Mouse (Mus musculus) CH12.LX (cell line): ENCODE measurements around the gene Pitpnm3. TPM values are rescaled to one million over a fixed set of nuclear protein-coding genes. Genes with fewer than 3 reads are reported as not detected.
A peak's percentile ranks its signal among the peaks of the same experiment; 100 is the strongest.

Source experiments
- DNase-seq: peaks from one replicate; pipeline ENCODE4 v3.0.0-alpha.2; 2013; ENCODE audit errors: extremely low read depth
- H3K27ac ChIP-seq: 2 replicates; pipeline ENCODE4 v1.5.1; 2012; ENCODE audit warnings: low read depth, mild to moderate bottlenecking, control low read depth, moderate library complexity; ENCODE audit not compliant: insufficient read depth
- H3K27me3 ChIP-seq: replicated peaks from 2 replicates; pipeline ENCODE3; 2012; ENCODE audit warnings: inconsistent platforms
- H3K36me3 ChIP-seq, 2 experiments: replicated peaks in 1 of 2; 2 replicates each; pipeline versions ENCODE3 to v1.6.1; 2012; ENCODE audit warnings: inconsistent platforms in 1 of 2, low read length in 1 of 2, mild to moderate bottlenecking in 1 of 2, mixed read lengths in 1 of 2, moderate library complexity in 1 of 2; ENCODE audit not compliant: control insufficient read depth in 1 of 2, insufficient read depth in 1 of 2
- H3K4me1 ChIP-seq, 2 experiments: 2 replicates each; pipeline ENCODE4 v1.6.1; 2012; ENCODE audit warnings: inconsistent platforms in 1 of 2, moderate library complexity in 1 of 2; ENCODE audit not compliant: insufficient read depth in 2 of 2, control insufficient read depth in 1 of 2
- H3K4me2 ChIP-seq: 2 replicates; pipeline ENCODE4 v1.6.1; 2012; ENCODE audit warnings: low read depth, mild to moderate bottlenecking, control low read depth; ENCODE audit not compliant: poor library complexity, insufficient read depth, severe bottlenecking
- H3K4me3 ChIP-seq, 3 experiments: fragments of 150-350 bp in 1 of 3; sonication (generic) in 1 of 3; replicated peaks in 1 of 3; 2 replicates each; pipeline versions ENCODE3 to v1.5.1; 2011 to 2012; ENCODE audit warnings: low read depth in 2 of 3, low read length in 2 of 3, mild to moderate bottlenecking in 2 of 3, moderate library complexity in 2 of 3, control low read depth in 1 of 3, improper control_type of control experiment in 1 of 3, inconsistent platforms in 1 of 3, mixed read lengths in 1 of 3; ENCODE audit not compliant: poor library complexity in 1 of 3
- H3K79me2 ChIP-seq: replicated peaks from 2 replicates; pipeline ENCODE4 v1.6.1; 2012; ENCODE audit warnings: mild to moderate bottlenecking, moderate library complexity; ENCODE audit not compliant: control insufficient read depth, poor library complexity, insufficient read depth, severe bottlenecking; ENCODE audit errors: extremely low read depth
- H3K9ac ChIP-seq: 2 replicates; pipeline ENCODE4 v1.6.1; 2012; ENCODE audit warnings: low read depth, mild to moderate bottlenecking, control low read depth, moderate library complexity; ENCODE audit not compliant: insufficient read depth
- H3K9me3 ChIP-seq: replicated peaks from 2 replicates; pipeline ENCODE3; 2012; ENCODE audit warnings: low read length, inconsistent platforms, mixed read lengths
- BHLHE40 ChIP-seq: IDR thresholded peaks from 2 replicates; pipeline ENCODE4 v1.6.1; 2011; ENCODE audit warnings: mild to moderate bottlenecking, low read depth, low read length, improper control_type of control experiment
- CHD2 ChIP-seq: IDR thresholded peaks from 2 replicates; pipeline ENCODE4 v1.6.1; 2011; ENCODE audit warnings: low read length, improper control_type of control experiment
- CTCF ChIP-seq, 2 experiments: IDR thresholded peaks in 1 of 2; conservative IDR thresholded peaks in 1 of 2; 2 replicates each; pipeline ENCODE4 v1.5.1; 2011 to 2012; ENCODE audit warnings: low read depth in 2 of 2, low read length in 2 of 2, improper control_type of control experiment in 1 of 2, inconsistent platforms in 1 of 2, mild to moderate bottlenecking in 1 of 2, moderate library complexity in 1 of 2
- ELF1 ChIP-seq: IDR thresholded peaks from 2 replicates; pipeline ENCODE4 v1.6.1; 2014; ENCODE audit warnings: low read depth, mild to moderate bottlenecking, inconsistent platforms, low read length, improper control_type of control experiment
- EP300 ChIP-seq: IDR thresholded peaks from 2 replicates; pipeline ENCODE4 v1.6.1; 2011; ENCODE audit warnings: low read length, improper control_type of control experiment
- IRF4 ChIP-seq: IDR thresholded peaks from 2 replicates; pipeline ENCODE4 v1.6.1; 2014; ENCODE audit warnings: low read depth, mild to moderate bottlenecking, inconsistent platforms, low read length, improper control_type of control experiment
- JUN ChIP-seq: IDR thresholded peaks from 2 replicates; pipeline ENCODE4 v1.6.1; 2011; ENCODE audit warnings: low read depth, mild to moderate bottlenecking, low read length, improper control_type of control experiment, moderate library complexity; ENCODE audit not compliant: insufficient read depth
- JUND ChIP-seq: conservative IDR thresholded peaks from 2 replicates; pipeline ENCODE4 v1.6.1; 2011; ENCODE audit warnings: low read depth, low read length, improper control_type of control experiment
- MAFK ChIP-seq: IDR thresholded peaks from 2 replicates; pipeline ENCODE4 v1.6.1; 2011; ENCODE audit warnings: low read length, improper control_type of control experiment; ENCODE audit not compliant: insufficient replicate concordance
- MAX ChIP-seq: IDR thresholded peaks from 2 replicates; pipeline ENCODE4 v1.6.1; 2011; ENCODE audit warnings: low read length, improper control_type of control experiment
- MAZ ChIP-seq: IDR thresholded peaks from 2 replicates; pipeline ENCODE4 v1.6.1; 2012; ENCODE audit warnings: low read depth, mild to moderate bottlenecking, inconsistent platforms, low read length, improper control_type of control experiment, moderate library complexity
- MEF2A ChIP-seq: IDR thresholded peaks from 2 replicates; pipeline ENCODE4 v1.6.1; 2014; ENCODE audit warnings: low read depth, mild to moderate bottlenecking, inconsistent platforms, low read length, improper control_type of control experiment, borderline replicate concordance
- MXI1 ChIP-seq: IDR thresholded peaks from 2 replicates; pipeline ENCODE4 v1.6.1; 2011; ENCODE audit warnings: mild to moderate bottlenecking, low read depth, low read length, improper control_type of control experiment
- MYC ChIP-seq: IDR thresholded peaks from 2 replicates; pipeline ENCODE4 v1.6.1; 2011; ENCODE audit warnings: low read depth, mild to moderate bottlenecking, improper control_type of control experiment, low read length
- NELFE ChIP-seq: IDR thresholded peaks from 2 replicates; pipeline ENCODE4 v1.6.1; 2011; ENCODE audit warnings: low read depth, low read length, improper control_type of control experiment
- NRF1 ChIP-seq: IDR thresholded peaks from 2 replicates; pipeline ENCODE4 v1.6.1; 2014; ENCODE audit warnings: low read depth, mild to moderate bottlenecking, inconsistent platforms, low read length, improper control_type of control experiment, moderate library complexity
- PAX5 ChIP-seq: IDR thresholded peaks from 2 replicates; pipeline ENCODE4 v1.6.1; 2012; ENCODE audit warnings: low read length, inconsistent platforms, mixed read lengths
- POLR2A ChIP-seq: IDR thresholded peaks from 2 replicates; pipeline ENCODE4 v1.6.1; 2011; ENCODE audit warnings: low read depth, mild to moderate bottlenecking, improper control_type of control experiment, low read length
- RAD21 ChIP-seq: IDR thresholded peaks from 2 replicates; pipeline ENCODE4 v1.6.1; 2011; ENCODE audit warnings: low read depth, mild to moderate bottlenecking, low read length, improper control_type of control experiment, moderate library complexity
- SMC3 ChIP-seq: IDR thresholded peaks from 2 replicates; pipeline ENCODE4 v1.6.1; 2011; ENCODE audit warnings: low read depth, low read length, improper control_type of control experiment
- TBP ChIP-seq: conservative IDR thresholded peaks from 2 replicates; pipeline ENCODE4 v1.6.1; 2011; ENCODE audit warnings: low read depth, low read length, improper control_type of control experiment
- TCF12 ChIP-seq: IDR thresholded peaks from 2 replicates; pipeline ENCODE4 v1.6.1; 2014; ENCODE audit warnings: low read depth, mild to moderate bottlenecking, inconsistent platforms, low read length, improper control_type of control experiment
- UBTF ChIP-seq: IDR thresholded peaks from 2 replicates; pipeline ENCODE4 v1.6.1; 2012; ENCODE audit warnings: low read depth, mild to moderate bottlenecking, inconsistent platforms, low read length, improper control_type of control experiment, moderate library complexity
- USF1 ChIP-seq: IDR thresholded peaks from 2 replicates; pipeline ENCODE4 v1.6.1; 2014; ENCODE audit warnings: low read depth, mild to moderate bottlenecking, inconsistent platforms, low read length, improper control_type of control experiment
- ZC3H11A ChIP-seq: IDR thresholded peaks from 2 replicates; pipeline ENCODE4 v1.6.1; 2012; ENCODE audit warnings: low read depth, mild to moderate bottlenecking, inconsistent platforms, low read length, improper control_type of control experiment
- ZKSCAN1 ChIP-seq: IDR thresholded peaks from 2 replicates; pipeline ENCODE4 v1.6.1; 2012; ENCODE audit warnings: low read depth, inconsistent platforms, low read length, improper control_type of control experiment, borderline replicate concordance
- ZMIZ1 ChIP-seq: IDR thresholded peaks from 2 replicates; pipeline ENCODE4 v1.6.1; 2012; ENCODE audit warnings: low read depth, mild to moderate bottlenecking, inconsistent platforms, low read length, improper control_type of control experiment
- ZNF384 ChIP-seq: IDR thresholded peaks from 2 replicates; pipeline ENCODE4 v1.6.1; 2012; ENCODE audit warnings: low read depth, low read length, improper control_type of control experiment, inconsistent platforms
- dilution Hi-C: fragments of 300-500 bp; cut with MboI; formaldehyde crosslinking; loops from 2 replicates; pipeline ENCODE4 v1.14.3; 2020; ENCODE audit warnings: low sequenced_read_pairs; ENCODE audit not compliant: extremely low pct_unique_long_range_greater_than_20kb, extremely low pct_ligation_motif_present
- in situ Hi-C: fragments of 300-500 bp; cut with MboI; formaldehyde crosslinking; loops from 3 replicates; pipeline ENCODE4 v1.14.3; 2019; ENCODE audit warnings: low sequenced_read_pairs, low pct_ligation_motif_present, low pct_unique_long_range_greater_than_20kb, mixed read lengths
- polyA plus RNA-seq: library from polyadenylated mRNA; unstranded; fragments of >175 nt; gene quantifications from 2 replicates; pipeline ENCODE4 v1.2.1, GENCODE M21; 2012; ENCODE audit warnings: low read depth; ENCODE audit not compliant: insufficient read length
- total RNA-seq, 2 experiments: library from RNA; depleted of rRNA; stranded (reverse); fragments of 300-350 nt in 1 of 2; fragments of >200 nt in 1 of 2; gene quantifications; 2 replicates each; pipeline ENCODE4 v1.2.3; 2012 to 2014

Pitpnm3 gene
- total and polyA plus RNA-seq, 3 experiments, result 0.08 to 0.59 (median 0.31) TPM

GRCm38 (mm10) chr11:72052636-72053035, 82.9 kb downstream of the Pitpnm3 start:
- H3K4me3 ChIP-seq, result no peak overlapping the region
- no peak overlapping the region for H3K27ac ChIP-seq
- no peak overlapping the region for H3K4me2 ChIP-seq
- peak; percentile 90 for DNase-seq
- TF ChIP-seq NELFE, result peak; percentile 54; the same call in 1 of the 2 replicates
- TF ChIP-seq SMC3, result peak; percentile 92
- TF ChIP-seq BHLHE40, result peak; percentile 44; the same call in 1 of the 2 replicates
- peak; percentile 42; the same call in 1 of the 2 replicates for TF ChIP-seq IRF4
- TF ChIP-seq ZC3H11A, result peak; percentile 43
- TF ChIP-seq ZKSCAN1, result no peak
- TF ChIP-seq MEF2A, result no peak; the same call in 1 of the 2 replicates
- TF ChIP-seq CTCF (conservative IDR thresholded peaks at IDR 0.05 in 1 of 2, IDR thresholded peaks at IDR 0.05 in 1 of 2; ENCODE audit: low read depth in 2 of 2, low read length in 2 of 2), result peak; percentile 97 to 99
- TF ChIP-seq MYC, result peak; percentile 96
- TF ChIP-seq ZNF384, result no peak
- peak; percentile 95 for TF ChIP-seq RAD21
- peak; percentile 95 for TF ChIP-seq MAX
- in situ Hi-C loops (no loop called here), dilution Hi-C loops (no loop called here)
- H3K27me3 ChIP-seq, result peaks cover 16% of the 10 kb centered on the region
- peaks cover 2 to 19% of the 10 kb centered on the region in 2 experiments; a peak in 2 of 4 replicates for H3K4me1 ChIP-seq
- no peaks in the 10 kb centered on the region for H3K9me3 ChIP-seq
- H3K79me2 ChIP-seq, result no peaks in the 10 kb centered on the region
- H3K36me3 ChIP-seq, result peaks cover 0 to 15% of the 10 kb centered on the region in 2 experiments
- no peak overlapping the region for H3K9ac ChIP-seq

GRCm38 (mm10) chr11:72052221-72052620, 83.4 kb downstream of the Pitpnm3 start:
- in situ Hi-C loops, result no loop called here

More at GRCm38 (mm10) chr11:72052221-72052620, 83.4 kb downstream of the Pitpnm3 start:
- Histone ChIP-seq H3K9me3 (no peaks in the 10 kb centered on the region), H3K4me2 (no peak overlapping the region), H3K9ac (no peak overlapping the region), H3K4me3 (no peak overlapping the region), H3K27me3 (peaks cover 12% of the 10 kb centered on the region), H3K27ac (no peak overlapping the region), H3K4me1 (peaks cover 2 to 19% of the 10 kb centered on the region in 2 experiments; a peak in 2 of 4 replicates), H3K36me3 (peaks cover 0 to 18% of the 10 kb centered on the region in 2 experiments), H3K79me2 (no peaks in the 10 kb centered on the region)
- dilution Hi-C loops, result no loop called here
- TF ChIP-seq JUN, result no peak
- TF ChIP-seq TBP, result no peak
- TF ChIP-seq ZMIZ1, result no peak
- TF ChIP-seq MAFK, result no peak
- no peak for TF ChIP-seq BHLHE40
- no peak for TF ChIP-seq EP300
- no peak for TF ChIP-seq TCF12
- no peak for TF ChIP-seq JUND
- no peak for TF ChIP-seq NRF1
- no peak for TF ChIP-seq MAZ
- TF ChIP-seq PAX5, result no peak
- no peak for TF ChIP-seq MXI1
- no peak for TF ChIP-seq MYC
- TF ChIP-seq POLR2A, result no peak
- TF ChIP-seq UBTF, result no peak
- TF ChIP-seq NELFE, result no peak
- no peak for TF ChIP-seq CHD2
- no peak for TF ChIP-seq USF1
- no peak for TF ChIP-seq ELF1
- DNase-seq, result no peak
